Mouse (Mus musculus): Measurements from ENCODE around the gene Spem2.
"Not testable (repeated sequence)": the region's sequence is repeated elsewhere in the genome, so short reads cannot be mapped to it uniquely, and the experiment has no call there.

Gene Spem2

DNA sequence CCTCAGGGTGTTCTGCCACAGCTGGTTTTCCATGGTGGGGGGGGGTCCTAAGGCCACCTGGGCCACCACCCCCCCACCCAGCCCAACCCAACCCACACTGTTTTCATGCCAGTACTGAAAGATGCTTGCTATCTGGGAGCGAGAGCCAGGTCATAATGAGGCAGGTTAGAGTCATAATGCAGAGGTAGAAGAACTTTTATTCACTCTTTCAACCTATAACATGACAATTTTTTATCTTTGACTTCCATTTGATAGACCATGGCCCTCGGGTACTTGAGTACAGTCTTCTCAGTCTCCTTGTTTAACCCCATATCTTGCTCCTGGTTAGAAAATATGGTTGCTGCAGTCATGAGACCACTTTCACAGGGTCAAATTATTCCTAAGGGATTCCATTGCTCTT, at the start of gene Spem2:
Spem2 (minus strand) TSS at position 101 of the 400 bp plus-strand sequence.
- no peak for DNase-seq

DNA sequence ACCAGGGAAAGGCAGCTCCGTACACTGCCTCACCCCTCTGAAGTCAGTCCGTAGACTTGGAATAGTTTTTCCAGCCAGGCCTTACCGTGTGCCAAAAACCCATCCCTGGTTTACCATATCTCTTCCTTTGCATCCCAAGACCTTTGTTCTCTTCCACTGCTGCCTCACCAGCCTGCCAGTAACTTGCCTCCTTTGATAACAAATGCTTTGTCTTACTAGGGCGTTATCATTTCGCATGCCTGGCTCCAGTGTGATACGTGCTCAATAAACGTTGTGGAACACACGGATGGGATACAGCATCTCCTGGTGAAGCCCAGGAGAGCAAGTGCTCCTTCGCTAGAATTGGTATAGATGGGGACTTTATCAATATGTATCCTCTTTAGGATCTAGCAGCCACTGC, 49.1 kb upstream of the Spem2 start:
- DNase-seq = peak; percentile 49 to 61

DNA sequence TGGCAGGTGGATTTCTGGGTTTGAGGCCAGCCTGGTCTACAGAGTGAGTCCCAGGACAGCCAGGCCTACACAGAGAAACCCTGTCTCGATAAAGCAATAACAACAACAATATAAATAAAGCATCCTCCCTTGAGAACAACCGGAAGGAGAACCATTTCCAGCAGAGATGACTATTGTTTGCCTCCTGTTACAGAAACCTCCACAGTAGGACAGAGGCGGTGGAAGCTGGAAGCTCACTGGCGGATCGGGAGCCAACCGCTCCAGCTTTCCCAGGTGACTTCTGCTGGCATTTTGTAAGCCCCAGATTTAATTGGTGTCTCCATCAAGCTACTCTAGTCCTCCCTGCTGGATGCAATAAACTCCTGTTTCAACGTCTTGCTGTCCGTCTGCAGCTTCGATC, 47.3 kb upstream of the Spem2 start:
- DNase-seq = no peak

DNA sequence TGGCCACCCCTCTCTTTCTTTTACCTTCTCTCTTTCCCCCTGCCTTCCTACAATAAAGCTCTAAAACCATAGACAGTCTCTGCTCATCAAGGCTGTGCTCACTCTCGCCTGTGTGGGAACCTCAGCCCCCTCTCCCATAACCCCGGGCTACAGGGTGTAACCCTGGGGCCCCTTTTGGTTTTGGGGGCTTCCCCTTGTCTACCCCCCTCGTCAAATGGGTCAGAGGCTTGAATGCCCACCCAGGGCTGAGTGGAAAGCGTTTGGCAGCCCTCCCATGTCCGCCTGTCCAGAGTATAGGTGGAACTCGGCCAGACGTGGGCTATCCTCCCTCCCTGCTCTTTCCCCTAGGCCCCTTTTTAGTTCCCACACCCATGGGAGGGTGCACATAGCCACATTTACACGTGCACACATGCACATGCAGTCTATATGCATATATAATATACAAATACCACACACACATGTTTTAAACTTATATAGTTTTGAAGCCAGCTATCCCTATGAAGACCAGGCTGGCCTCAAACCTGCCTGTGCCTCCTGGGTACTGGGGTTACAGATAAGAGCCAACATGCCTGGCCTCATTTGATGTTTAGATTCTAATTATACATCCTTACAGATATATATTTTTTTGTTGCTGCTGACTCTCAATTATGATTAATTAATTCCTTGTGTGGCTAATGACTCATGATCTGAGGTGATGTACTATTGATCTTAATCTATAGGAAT, 46.0 kb upstream of the Spem2 start:
- no peak for DNase-seq

DNA sequence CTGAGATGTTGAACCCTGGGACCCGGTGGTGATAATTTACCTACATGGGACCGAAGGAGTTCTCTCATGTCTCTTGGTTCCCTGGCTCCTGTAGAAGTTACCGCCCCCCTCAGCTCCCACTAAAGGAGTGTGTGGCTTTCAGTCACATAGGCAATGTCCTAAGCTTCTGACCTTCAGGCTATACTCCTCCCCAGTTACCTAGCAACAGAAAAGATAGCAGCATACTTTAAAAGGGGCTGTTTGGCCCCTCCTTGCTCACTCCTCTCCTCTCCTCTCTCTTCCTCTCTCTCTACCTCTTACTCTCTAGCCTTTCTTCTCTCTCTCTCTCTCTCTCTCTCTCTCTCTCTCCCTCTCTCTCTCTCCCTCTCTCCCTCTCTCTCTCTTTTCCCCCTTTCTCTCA, 45.5 kb upstream of the Spem2 start:
- not testable (repeated sequence) for DNase-seq

DNA sequence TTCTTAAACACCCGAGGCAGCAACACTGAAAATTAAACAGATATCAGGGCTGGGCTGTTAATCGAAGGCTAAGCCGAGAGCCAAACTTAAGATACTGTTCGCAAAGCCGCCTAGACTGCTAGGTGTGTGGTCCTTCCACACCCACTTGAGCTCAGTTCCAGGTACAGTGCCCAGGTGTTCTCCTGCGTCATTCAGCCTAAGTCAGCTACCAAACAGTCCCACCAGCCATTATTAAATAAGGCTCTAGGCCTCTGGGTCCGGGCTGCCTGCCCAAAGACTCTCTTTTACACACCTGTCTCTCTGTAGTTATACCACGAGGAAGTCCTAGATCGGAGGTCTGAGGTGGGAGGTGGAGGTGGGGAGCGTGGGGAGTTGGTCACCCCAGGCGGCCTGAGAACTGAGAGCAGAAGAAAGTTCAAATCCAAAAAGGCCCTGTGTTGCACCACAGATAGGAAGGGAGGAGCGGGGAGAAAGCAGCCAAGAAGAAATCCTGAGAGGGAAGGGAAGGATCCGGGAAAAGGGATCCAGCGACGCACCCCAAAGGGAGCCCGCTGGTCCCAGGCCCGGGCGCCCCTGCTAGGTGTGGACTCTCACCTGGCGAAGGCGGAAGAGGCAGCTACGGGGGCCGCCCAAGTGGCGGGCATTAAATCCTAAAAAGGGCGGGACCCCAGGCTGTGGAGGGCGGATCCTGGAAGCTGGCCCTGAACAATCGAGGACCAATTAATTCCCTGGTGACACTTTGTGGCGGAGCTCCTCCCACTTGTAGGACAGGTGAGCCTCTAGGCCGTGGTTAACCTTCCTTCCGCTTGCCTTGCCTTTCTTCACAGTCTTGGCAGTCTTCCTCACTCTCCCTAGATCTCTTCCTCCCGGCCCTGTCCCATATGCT, 40.1 kb upstream of the Spem2 start, which contains the start of gene Tnk1:
Tnk1 (minus strand) TSS at position 618 of the 886 bp plus-strand sequence.
- peak; percentile 82 to 88 for DNase-seq

DNA sequence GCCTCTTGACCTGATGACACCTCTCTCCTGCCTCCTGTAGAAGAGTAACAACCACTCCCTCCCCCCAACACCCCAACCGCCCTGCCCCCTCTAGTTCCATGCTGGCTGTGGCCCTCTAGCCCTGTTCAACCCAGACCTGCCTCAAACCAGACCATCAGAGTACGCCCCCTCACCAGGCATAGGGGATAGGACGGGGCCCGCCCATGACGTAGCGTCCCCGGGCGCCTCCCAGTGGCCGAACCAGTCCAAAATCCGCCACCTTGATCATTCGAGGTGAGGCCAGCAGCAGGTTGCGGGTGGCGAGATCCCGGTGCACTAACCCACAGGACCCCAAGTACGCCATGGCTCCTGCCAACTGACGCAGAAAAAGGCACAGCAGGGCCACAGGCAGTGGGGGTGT, 37.1 kb upstream of the Spem2 start:
- peak in 1 of 2 experiments; percentile 46 for DNase-seq

DNA sequence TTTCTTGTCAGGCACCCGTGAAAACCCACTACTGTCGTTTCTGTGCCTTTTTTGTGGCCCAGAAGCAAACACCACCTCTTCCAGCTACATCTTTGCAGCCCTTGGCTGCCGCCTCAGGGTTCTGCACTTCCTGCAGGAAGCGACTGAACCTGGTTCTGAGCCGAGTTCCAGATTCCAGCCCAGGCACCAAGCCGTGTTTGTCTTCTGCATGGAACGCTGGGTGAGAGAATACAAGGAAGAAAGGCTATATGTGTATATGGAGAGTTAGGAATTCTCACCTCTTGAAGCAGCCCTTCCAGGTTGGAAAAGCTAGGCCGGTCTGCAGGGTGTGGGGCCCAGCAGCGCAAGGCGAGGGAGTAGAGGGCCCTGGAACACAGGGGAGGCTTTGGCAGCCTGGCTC, 36.4 kb upstream of the Spem2 start:
- DNase-seq = no peak

DNA sequence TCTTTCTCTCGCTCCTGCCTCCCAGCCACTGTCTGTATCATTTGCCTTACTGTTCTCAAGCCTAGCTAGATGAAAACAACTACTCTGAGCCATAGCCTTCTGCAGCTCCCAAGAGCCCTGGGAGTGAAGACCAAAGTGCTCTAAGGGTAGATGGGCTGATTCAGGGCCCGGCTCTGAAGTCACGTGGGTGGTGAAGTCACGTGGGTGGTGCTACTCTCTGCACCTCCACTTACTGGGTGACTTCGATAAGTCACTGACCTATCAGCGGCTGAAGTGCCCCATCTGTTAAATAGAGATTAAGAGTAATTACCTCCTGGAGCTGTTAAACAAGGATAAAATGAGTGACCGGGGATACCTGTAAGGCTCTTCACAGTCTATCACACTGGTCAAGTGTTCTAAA, 35.7 kb upstream of the Spem2 start:
- no peak for DNase-seq

DNA sequence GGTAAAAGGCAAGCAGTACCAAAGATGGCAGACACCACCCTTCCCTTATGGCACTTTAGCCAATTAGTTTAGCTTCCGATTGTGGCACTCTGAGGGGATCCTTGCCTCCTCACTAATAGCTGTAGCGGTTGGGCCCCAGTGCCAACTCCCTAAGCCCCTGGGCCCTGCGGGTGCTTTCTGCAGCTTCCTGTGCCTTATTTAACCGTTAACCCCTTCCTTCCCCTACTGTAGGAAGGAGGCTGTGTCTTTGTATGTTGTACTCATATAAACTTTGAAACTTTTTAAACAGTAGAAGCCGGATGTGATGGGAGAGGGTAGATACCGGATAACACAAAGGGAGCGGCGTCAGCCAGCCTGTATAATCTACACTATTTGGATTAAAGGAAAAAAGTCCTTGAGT, 32.5 kb upstream of the Spem2 start:
- DNase-seq = no peak

DNA sequence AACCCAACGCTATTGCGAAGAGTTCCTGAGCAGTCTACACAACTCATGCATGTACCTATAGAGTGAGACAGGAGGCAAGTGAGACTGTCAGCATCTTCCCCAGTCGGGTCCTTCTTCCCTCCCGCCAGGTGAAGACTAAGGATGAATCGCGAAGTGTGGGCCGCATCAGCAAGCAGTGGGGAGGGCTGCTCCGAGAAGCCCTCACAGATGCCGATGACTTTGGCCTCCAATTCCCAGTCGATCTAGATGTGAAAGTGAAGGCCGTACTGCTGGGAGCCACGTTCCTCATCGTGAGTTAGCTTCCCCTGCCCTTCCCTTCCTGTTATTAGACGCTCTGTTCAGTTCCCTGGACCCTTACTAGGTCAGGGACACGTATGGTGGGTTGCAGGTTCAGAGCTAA, 31.6 kb upstream of the Spem2 start:
- no peak for DNase-seq

DNA sequence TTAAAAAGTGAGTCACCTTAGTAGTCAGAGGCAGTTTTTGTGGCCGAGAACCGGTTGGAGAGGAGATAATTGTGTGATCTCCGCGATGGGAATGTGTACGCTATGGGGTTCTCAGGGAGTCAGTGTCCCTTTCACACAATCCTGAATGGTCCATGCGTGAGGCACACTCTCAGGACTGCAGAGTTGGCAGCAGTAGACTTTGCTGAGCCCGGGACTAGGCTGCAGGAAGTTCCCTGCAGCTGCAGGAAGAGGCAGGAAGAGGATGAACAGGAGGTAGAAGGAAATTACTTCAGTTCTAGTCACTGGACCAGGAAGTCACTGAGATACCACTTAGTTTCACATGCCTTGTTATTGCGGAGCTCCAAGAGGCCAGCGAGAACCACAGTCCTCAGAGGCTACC, 30.9 kb upstream of the Spem2 start:
- DNase-seq = no peak

DNA sequence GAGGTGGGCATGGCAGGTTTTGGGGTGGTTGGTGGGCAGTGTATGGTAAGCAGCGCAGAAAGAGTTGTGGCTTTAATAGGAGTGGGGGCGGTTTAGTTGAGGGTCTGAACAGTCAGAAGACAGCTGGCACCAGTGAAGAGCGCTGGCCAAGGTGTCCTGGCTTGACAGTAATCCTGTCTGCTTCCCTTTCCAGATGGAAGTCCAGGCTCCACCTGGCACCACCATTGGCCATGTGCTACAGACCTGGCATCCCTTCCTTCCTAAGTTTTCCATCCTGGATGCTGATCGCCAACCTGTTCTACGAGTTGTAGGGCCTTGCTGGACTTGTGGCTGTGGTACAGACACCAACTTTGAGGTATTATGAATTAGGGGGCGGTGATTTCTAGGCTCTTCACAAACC, 29.8 kb upstream of the Spem2 start:
- DNase-seq = no peak

DNA sequence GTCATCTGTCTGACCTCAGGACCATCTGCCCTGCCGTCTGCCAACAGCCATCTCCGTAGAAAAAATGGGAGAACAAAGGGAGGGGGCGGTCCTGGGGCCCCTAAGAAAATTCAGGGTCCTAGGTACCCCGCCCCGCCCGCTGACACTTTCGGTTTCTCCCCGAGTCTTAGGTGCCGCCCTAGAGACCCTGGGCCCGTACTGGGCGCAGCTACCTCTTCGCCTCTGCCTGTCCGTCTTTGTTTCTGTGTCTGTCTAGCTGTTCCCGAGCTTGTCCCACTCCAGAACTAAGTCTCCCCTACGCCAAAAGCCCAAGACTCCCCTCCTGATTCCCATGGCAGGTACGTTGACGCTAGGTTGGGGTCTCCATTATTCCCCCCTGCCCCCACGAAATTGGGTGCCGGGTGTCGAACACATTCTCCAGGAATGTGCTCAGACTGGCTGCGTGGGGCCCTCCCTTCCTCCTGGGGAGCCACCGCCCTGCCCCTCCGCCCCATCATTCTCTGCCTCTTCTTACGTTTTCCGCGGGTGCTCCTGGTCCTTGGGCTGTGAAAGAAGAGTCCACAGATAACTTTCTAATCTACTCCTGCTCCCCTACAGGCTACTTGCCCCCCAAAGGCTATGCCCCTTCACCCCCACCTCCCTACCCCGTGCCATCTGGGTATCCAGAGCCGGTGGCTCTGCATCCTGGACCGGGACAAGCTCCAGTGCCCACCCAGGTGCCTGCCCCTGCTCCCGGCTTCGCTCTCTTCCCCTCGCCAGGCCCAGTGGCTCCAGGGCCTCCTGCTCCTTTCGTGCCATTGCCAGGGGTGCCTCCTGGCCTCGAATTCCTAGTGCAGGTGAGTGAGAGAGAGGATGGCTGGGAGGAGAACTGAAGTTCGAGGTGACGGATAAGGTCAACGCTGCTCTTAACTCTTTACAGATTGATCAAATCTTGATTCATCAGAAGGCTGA, 28.7 kb upstream of the Spem2 start:
- DNase-seq = peak; percentile 46 to 53

DNA sequence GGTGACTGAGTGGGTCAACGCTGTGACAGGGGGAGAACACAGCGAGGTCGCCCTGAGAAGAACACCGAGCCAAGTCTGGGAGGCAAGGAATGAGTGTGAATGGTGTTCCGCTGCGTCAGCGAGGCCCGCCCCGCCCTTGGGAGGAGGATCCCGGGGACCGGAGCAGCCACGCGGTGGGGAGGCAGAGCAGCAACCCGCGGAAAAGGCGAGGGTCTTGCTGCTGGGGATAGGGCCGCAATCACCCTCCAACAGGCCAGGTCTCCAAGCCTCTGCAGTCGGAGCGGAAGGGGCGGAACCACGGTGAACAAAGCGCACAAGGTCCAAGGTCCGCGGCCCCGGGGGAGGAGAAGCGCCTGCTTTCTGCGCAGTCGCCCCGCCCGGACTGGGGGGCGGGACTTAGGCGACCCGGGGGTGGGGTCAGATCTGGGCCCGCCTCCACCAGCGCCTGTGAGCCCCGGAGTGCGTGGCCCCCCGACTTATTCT, 28.0 kb upstream of the Spem2 start, which contains the start of gene Plscr3:
Plscr3 (plus strand) TSS at position 179 of the 483 bp plus-strand sequence.
- peak; percentile 91 to 92 for DNase-seq

DNA sequence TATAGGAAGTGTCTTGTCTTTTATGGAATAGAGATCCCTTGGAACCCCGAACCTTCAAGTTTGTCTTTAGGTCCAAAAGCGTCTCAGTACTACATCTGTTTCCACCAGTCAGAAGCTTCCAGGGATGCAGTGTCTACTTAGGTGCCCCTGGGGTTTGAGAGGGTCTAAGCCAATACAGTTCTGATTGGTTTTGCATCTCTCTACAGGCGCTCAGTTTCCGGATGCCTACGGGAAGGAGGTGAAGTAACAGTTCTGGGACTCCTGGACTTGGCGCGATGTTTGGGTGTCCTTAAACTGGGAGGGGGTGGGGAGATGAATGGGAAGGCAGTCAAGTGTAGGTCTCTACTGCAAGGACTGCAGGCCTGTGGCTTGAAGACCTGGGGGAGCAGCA, 20.4 kb upstream of the Spem2 start:
- peak; percentile 27 to 48 for DNase-seq

DNA sequence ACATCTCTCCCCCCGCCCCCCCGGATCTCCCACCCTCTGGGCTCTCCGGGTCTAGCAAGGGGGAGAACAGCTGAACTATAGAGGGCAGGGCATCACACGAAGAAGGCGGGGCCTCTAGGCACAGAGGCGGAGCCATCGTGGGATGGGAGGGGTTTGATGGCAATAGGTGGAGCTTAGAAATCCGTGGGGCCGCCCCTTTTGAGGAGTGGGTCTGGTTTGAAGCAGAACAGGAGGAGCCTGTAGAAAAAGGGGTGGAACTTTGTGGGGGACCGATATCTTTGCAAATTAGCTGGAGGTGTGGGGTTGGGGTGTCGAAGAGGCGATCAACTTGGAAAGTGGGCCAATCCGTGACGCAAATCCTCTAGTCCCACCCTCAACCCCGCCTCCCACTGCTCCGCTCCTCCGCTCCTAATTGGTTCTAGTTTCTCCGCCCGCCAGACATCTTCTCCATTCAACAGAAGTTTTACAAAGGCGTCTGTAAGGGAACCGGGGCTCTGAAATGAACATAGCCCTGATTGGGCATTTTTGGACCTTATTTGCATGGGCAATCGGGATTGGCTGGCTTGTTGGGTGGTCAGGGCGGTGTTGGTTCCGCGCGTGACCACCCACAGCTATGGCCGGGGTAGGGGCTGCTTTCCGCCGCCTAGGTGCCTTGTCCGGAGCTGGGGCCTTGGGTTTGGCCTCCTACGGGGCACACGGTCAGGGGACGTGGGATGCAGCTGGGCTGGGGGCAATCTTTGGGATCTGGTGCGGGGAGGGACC, 19.9 kb upstream of the Spem2 start, which contains the start of gene Tmem256:
Tmem256 (plus strand) TSS at position 563 of the 762 bp plus-strand sequence.
- peak; percentile 97 to 98 for DNase-seq

DNA sequence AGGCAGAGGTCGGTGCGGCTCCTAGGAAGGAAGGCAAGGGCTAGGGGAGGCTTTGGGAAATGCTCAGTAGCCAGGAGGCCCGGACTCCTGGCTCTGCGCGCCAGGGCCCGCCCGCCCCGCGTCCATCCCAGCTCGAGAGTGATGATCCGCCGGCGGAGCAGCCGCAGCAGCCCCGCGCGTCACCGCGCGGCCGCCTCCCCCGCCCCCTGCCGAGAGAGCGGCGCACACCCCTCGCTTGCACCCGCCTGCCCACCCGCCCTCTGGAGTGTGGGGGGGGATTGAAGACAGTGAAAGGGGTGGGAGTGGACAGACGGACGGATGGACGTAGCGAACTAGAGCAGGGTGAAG, 19.3 kb upstream of the Spem2 start, which contains the start of gene Nlgn2:
Nlgn2 (minus strand) TSS at position 181 of the 348 bp plus-strand sequence.
- DNase-seq = no peak

DNA sequence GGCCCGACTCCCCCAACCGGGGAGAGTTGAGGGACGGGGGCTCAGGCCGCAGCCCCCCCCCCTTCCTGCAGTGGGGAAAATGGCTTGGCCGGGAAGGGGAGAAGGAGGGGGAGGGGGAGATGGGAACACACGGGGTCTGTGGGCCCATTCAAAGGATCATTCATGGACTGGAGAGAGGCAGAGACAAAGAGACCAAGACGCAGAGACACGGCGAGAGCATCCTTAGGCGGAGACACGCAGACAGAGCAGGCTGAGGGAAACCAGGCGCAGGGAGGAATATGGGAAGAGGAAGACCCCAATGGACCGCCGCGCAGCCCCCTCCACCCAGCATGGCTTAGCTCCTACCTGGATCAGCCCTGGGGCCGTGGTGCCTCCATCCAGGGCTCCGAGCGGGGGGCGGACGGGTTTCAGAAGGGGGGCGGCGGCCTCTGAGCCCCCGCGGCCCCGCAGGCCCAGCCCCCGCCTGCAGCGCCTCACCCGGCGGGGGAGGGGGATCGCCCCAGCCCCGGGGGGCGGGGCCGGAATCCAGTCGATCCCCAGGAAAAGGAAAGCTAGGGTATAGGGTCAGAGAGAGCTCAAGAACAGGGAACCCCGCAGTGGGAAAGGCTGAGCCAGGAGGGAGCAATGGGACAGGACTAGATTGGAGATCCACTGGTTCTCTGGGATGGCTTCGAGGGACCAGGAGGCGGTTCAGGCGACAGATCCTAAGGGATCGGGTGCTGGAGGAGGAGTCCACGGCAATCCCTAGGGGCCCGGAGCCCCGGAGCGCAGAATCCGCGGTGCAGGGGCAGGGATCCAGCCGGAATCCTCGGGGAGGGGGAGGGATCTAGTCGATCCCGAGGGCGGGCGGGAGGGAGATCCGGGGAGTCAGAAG, 18.7 kb upstream of the Spem2 start:
- DNase-seq = peak; percentile 29 to 44

DNA sequence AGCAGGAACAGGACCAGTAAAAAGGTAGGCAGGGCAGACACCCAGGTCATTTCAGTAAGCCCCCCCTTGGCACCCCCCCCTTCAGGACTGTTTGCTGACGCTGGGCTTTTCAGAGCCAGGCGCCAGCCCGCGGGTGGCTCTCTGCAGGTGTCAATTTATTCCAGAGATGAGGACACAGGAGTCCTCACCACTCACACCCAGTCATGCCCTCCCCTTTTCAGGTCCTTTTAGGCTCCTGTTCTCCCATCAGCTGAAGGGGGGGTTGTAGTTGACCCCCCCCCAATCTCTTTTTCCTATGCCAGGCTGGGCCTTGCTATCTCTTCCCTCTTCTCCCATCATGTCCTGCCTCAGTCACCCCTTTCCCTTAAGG, 17.7 kb upstream of the Spem2 start:
- DNase-seq = no peak
